Mouse (Mus musculus): ENCODE measurements around the gene Synj2.

DNA sequence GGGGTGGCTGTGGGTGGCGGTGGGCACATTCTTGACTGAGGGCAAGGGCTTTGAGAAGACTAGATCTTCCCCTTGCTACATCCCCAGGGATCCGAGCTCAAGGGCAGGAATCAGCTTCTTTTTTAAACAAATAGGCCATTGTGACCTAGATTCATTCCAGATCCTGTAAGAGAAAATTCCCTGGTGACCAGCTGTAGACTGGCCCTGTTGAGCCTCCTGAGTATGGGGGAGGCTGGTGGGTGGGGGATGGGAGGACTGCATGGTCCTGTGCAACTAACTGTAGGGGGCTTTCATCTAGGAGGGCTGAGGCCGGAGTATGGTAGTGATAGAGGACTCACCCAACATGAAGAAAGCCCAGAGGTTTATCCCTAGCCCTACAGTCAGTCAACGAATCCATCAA is 47.0 kb downstream of the Synj2 start:
- no peak for TF ChIP-seq CTCF (IDR thresholded peaks at IDR 0.05; ENCODE audit: low read depth, low read length)
- no peak for TF ChIP-seq POLR2A (IDR thresholded peaks at IDR 0.05; ENCODE audit: extremely low read depth, insufficient read depth, low read length)
